Mouse (Mus musculus) heart, adult 2 months (tissue): ENCODE measurements around the gene St7. TPM values are rescaled to one million over a fixed set of nuclear protein-coding genes. Genes with fewer than 3 reads are reported as not detected.

Source experiments
- DNase-seq, 2 experiments: peaks; one replicate each; pipeline ENCODE4 v3.0.0; 2021
- H3K27ac ChIP-seq: fragments of 200-600 bp; 2 replicates; pipeline ENCODE4 v1.8.1; 2022
- H3K27me3 ChIP-seq: fragments of 200-500 bp; 2 replicates; pipeline ENCODE4 v1.6.1; 2012; ENCODE audit warnings: mild to moderate bottlenecking, low read length, inconsistent platforms, mixed read lengths; ENCODE audit not compliant: control insufficient read depth, insufficient read depth
- H3K36me3 ChIP-seq: fragments of 200-500 bp; 2 replicates; pipeline ENCODE4 v1.6.1; 2012; ENCODE audit warnings: low read length, inconsistent platforms; ENCODE audit not compliant: control insufficient read depth, insufficient read depth
- H3K4me1 ChIP-seq: fragments of 200-500 bp; 2 replicates; pipeline ENCODE4 v1.6.1; 2011; ENCODE audit warnings: low read length; ENCODE audit not compliant: control insufficient read depth, insufficient read depth
- H3K4me3 ChIP-seq: fragments of 200-600 bp; 2 replicates; pipeline ENCODE4 v1.8.1; 2022
- H3K79me2 ChIP-seq: fragments of 200-500 bp; replicated peaks from 2 replicates; pipeline ENCODE4 v1.6.1; 2012; ENCODE audit warnings: mild to moderate bottlenecking, inconsistent platforms, low read length, moderate library complexity, mixed read lengths; ENCODE audit not compliant: control insufficient read depth, insufficient read depth
- H3K9ac ChIP-seq: fragments of 200-500 bp; 2 replicates; pipeline ENCODE4 v1.6.1; 2012; ENCODE audit warnings: low read depth, mild to moderate bottlenecking, control low read depth, inconsistent platforms, low read length, mixed read lengths
- CTCF ChIP-seq: fragments of 200-600 bp; IDR thresholded peaks from 2 replicates; pipeline ENCODE4 v1.8.1; 2022; ENCODE audit warnings: antibody characterized with exemption, mild to moderate bottlenecking, moderate library complexity
- EP300 ChIP-seq: fragments of 200-500 bp; IDR thresholded peaks from 2 replicates; pipeline ENCODE4 v1.6.1; 2011; ENCODE audit warnings: low read depth, low read length, control low read depth; ENCODE audit not compliant: insufficient read depth
- POLR2A ChIP-seq: fragments of 200-500 bp; IDR thresholded peaks from 2 replicates; pipeline ENCODE4 v1.6.1; 2011; ENCODE audit warnings: mild to moderate bottlenecking, low read depth, low read length, control low read depth; ENCODE audit not compliant: insufficient read depth
- WGBS: fragments of 180-500 bp; shearing (Covaris S2); methylation state at CpG from one replicate; pipeline ENCODE4 v1.1.7; 2018; 5-methylcytosine and 5-hydroxymethylcytosine counted together
- intact Hi-C: fragments of 180-260 bp; cut with DNase I; formaldehyde crosslinking; loops from one replicate; pipeline ENCODE4 v1.15.1; 2025
- polyA plus RNA-seq: library from polyadenylated mRNA; depleted of rRNA; stranded (reverse); fragments of >200 nt; gene quantifications from 2 replicates; pipeline ENCODE4 v1.2.3, GENCODE M21; 2012; rRNA removed
- total RNA-seq, 2 experiments: library from RNA; stranded (reverse); gene quantifications; 2 replicates each; pipeline ENCODE4 v1.2.3; 2021

Gene St7
- total and polyA plus RNA-seq, 3 experiments = 12.0 to 19.5 (median 16.9) TPM

DNA sequence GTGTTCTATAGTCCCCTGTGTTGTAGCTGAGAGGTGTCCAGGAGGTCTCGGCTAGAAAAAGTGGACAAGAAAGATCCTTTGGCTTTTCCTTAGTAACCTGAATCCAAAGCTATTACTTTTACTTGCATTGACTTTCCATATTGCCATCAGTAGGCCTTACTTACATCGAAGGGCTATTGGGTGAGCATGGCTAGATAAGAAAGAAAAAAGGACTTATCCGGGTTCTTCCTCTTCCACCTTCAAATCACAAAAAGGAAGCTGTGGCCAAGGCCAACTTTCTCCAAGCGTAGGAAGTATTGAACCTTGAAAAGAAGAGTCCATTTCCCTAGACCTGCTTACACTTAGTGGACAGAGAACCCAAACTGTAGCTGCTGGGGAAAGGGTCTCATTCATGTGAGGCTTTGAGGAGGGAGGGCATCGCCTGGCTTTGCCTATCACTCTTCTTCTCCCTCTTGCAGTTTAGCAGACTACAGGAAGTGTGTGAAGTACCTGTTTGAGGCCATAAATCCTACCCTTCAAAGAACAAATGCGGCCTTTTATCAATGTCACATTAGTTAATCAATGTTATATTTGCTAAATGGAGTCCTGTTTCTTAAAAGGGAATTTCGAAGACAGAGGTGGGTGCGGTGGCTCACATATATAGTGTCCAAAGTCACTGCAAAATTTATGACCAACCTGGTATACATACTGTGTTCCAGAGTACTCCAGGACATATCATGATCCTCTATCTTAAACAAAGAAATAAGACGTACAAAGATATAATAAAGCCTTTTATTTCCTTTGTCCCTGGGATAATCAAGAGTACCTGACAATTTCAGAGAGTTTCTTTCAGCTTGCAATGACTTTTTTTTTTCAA, 297.7 kb downstream of the St7 start:
- intact Hi-C loops = no loop called here
- H3K4me1 ChIP-seq = no peaks in the 10 kb centered on the region
- no peaks in the 10 kb centered on the region for H3K79me2 ChIP-seq
- no peaks in the 10 kb centered on the region for H3K36me3 ChIP-seq
- H3K4me3 ChIP-seq = no peak overlapping the region
- no peak overlapping the region for H3K9ac ChIP-seq
- H3K27ac ChIP-seq = no peak overlapping the region
- 83% methylated on average over 9 of the region's 9 CpGs for WGBS
- no peak for DNase-seq
- no peaks in the 10 kb centered on the region for H3K27me3 ChIP-seq
- TF ChIP-seq EP300 (no peak), CTCF (no peak), POLR2A (no peak)

- Histone ChIP-seq H3K36me3 (no peaks in the 10 kb centered on the region), H3K4me3 (no peak overlapping the region), H3K27ac (no peak overlapping the region), H3K79me2 (no peaks in the 10 kb centered on the region), H3K4me1 (no peaks in the 10 kb centered on the region), H3K27me3 (no peaks in the 10 kb centered on the region), H3K9ac (no peak overlapping the region)
- 33% methylated on average over 7 of the region's 7 CpGs for WGBS
- TF ChIP-seq POLR2A = no peak
- no peak for TF ChIP-seq CTCF
- TF ChIP-seq EP300 = no peak
- intact Hi-C loops = no loop called here
- peak in 1 of 2 experiments; percentile 10 for DNase-seq
These were observed 298.9 kb downstream of the St7 start for GRCm38 (mm10) chr6:17991625-17992024.

Other genes with a start within 250 kb of the St7 start
- 1 to 10 TPM; 1.3 to 1.4 TPM for gene Met, start 229.1 kb upstream of the St7 start, total RNA-seq
- gene Met, start 229.1 kb upstream of the St7 start, polyA plus RNA-seq = 0.76 and 1.3 TPM in 2 replicates
- 100 to 1,000 TPM; 130 to 147 TPM for gene Capza2, start 56.7 kb upstream of the St7 start, total RNA-seq
- gene Capza2, start 56.7 kb upstream of the St7 start, polyA plus RNA-seq = 26.9 and 64.1 TPM in 2 replicates